Mouse (Mus musculus): Measurements from ENCODE around the gene Tmem132d. TPM values are rescaled to one million over a fixed set of nuclear protein-coding genes. Genes with fewer than 3 reads are reported as not detected.

The Tmem132d gene
- polyA plus RNA-seq, 1 experiment from 2014 or later: not detected

GRCm38 (mm10) chr5:128389665-128390064 is 43.2 kb downstream of the Tmem132d start:
- no peaks in the 10 kb centered on the region for H3K27me3 ChIP-seq (replicated peaks; ENCODE audit: control insufficient read depth, insufficient read depth, low read length)
- H3K4me2 ChIP-seq (replicated peaks; ENCODE audit: low read depth): no peak overlapping the region
- no peaks in the 10 kb centered on the region for H3K36me3 ChIP-seq (ENCODE audit: control insufficient read depth, insufficient read depth)
- no peaks in the 10 kb centered on the region for H3K4me1 ChIP-seq (replicated peaks; ENCODE audit: control insufficient read depth, insufficient read depth, low read length)
- H3K4me3 ChIP-seq (ENCODE audit: low read depth, low read length): no peak overlapping the region
- TF ChIP-seq CTCF (IDR thresholded peaks at IDR 0.05; ENCODE audit: low read depth): 0 out of 2 replicates have a peak, but pooled peaks have one; percentile 3
- WGBS: 41% methylated on average over 4 of the region's 4 CpGs
- H3K9ac ChIP-seq (ENCODE audit: low read depth, low read length): no peak overlapping the region
- no peak for ATAC-seq
- no peak overlapping the region for H3K27ac ChIP-seq (ENCODE audit: low read depth, low read length)
- H3K9me3 ChIP-seq (ENCODE audit: control insufficient read depth): no peaks in the 10 kb centered on the region

- Histone ChIP-seq H3K27ac (ENCODE audit: low read depth, low read length) (no peak overlapping the region), H3K4me2 (replicated peaks; ENCODE audit: low read depth) (no peak overlapping the region), H3K27me3 (replicated peaks; ENCODE audit: control insufficient read depth, insufficient read depth, low read length) (no peaks in the 10 kb centered on the region), H3K4me1 (replicated peaks; ENCODE audit: control insufficient read depth, insufficient read depth, low read length) (no peaks in the 10 kb centered on the region), H3K4me3 (ENCODE audit: low read depth, low read length) (no peak overlapping the region), H3K36me3 (ENCODE audit: control insufficient read depth, insufficient read depth) (no peaks in the 10 kb centered on the region), H3K9ac (ENCODE audit: low read depth, low read length) (no peak overlapping the region), H3K9me3 (ENCODE audit: control insufficient read depth) (no peaks in the 10 kb centered on the region)
- 56% methylated on average over 7 of the region's 7 CpGs for WGBS
- no peak for ATAC-seq
- no peak for TF ChIP-seq CTCF (IDR thresholded peaks at IDR 0.05; ENCODE audit: low read depth)
Measured at GRCm38 (mm10) chr5:128388358-128389141, 44.3 kb downstream of the Tmem132d start.

- Histone ChIP-seq H3K9ac (ENCODE audit: low read depth, low read length) (no peak overlapping the region), H3K27ac (ENCODE audit: low read depth, low read length) (no peak overlapping the region), H3K4me2 (replicated peaks; ENCODE audit: low read depth) (no peak overlapping the region), H3K36me3 (ENCODE audit: control insufficient read depth, insufficient read depth) (no peaks in the 10 kb centered on the region), H3K9me3 (ENCODE audit: control insufficient read depth) (no peaks in the 10 kb centered on the region; the same call in 1 of the 2 replicates), H3K4me1 (replicated peaks; ENCODE audit: control insufficient read depth, insufficient read depth, low read length) (no peaks in the 10 kb centered on the region), H3K27me3 (replicated peaks; ENCODE audit: control insufficient read depth, insufficient read depth, low read length) (no peaks in the 10 kb centered on the region), H3K4me3 (ENCODE audit: low read depth, low read length) (no peak overlapping the region)
- WGBS: 88% methylated on average over 3 of the region's 3 CpGs
- no peak for TF ChIP-seq CTCF (IDR thresholded peaks at IDR 0.05; ENCODE audit: low read depth)
- no peak for ATAC-seq
Measured at GRCm38 (mm10) chr5:128369814-128370213, 63.1 kb downstream of the Tmem132d start.

GRCm38 (mm10) chr5:128369111-128369510 is 63.8 kb downstream of the Tmem132d start:
- no peak overlapping the region for H3K27ac ChIP-seq (ENCODE audit: low read depth, low read length)
- no peaks in the 10 kb centered on the region for H3K36me3 ChIP-seq (ENCODE audit: control insufficient read depth, insufficient read depth)
- no peaks in the 10 kb centered on the region for H3K27me3 ChIP-seq (replicated peaks; ENCODE audit: control insufficient read depth, insufficient read depth, low read length)
- H3K9me3 ChIP-seq (ENCODE audit: control insufficient read depth): no peaks in the 10 kb centered on the region; the same call in 1 of the 2 replicates
- no peak overlapping the region for H3K9ac ChIP-seq (ENCODE audit: low read depth, low read length)
- H3K4me1 ChIP-seq (replicated peaks; ENCODE audit: control insufficient read depth, insufficient read depth, low read length): no peaks in the 10 kb centered on the region
- no peak for TF ChIP-seq CTCF (IDR thresholded peaks at IDR 0.05; ENCODE audit: low read depth)
- no peak overlapping the region for H3K4me3 ChIP-seq (ENCODE audit: low read depth, low read length)
- H3K4me2 ChIP-seq (replicated peaks; ENCODE audit: low read depth): no peak overlapping the region
- ATAC-seq: no peak
- WGBS: 91% methylated on average over 7 of the region's 7 CpGs

GRCm38 (mm10) chr5:128365261-128365985 is 67.5 kb downstream of the Tmem132d start:
- no peak for TF ChIP-seq CTCF (IDR thresholded peaks at IDR 0.05; ENCODE audit: low read depth)
- 93% methylated on average over 3 of the region's 3 CpGs for WGBS
- Histone ChIP-seq H3K36me3 (ENCODE audit: control insufficient read depth, insufficient read depth) (no peaks in the 10 kb centered on the region), H3K9ac (ENCODE audit: low read depth, low read length) (no peak overlapping the region), H3K4me3 (ENCODE audit: low read depth, low read length) (no peak overlapping the region), H3K9me3 (ENCODE audit: control insufficient read depth) (no peaks in the 10 kb centered on the region), H3K27me3 (replicated peaks; ENCODE audit: control insufficient read depth, insufficient read depth, low read length) (no peaks in the 10 kb centered on the region), H3K4me2 (replicated peaks; ENCODE audit: low read depth) (no peak overlapping the region), H3K4me1 (replicated peaks; ENCODE audit: control insufficient read depth, insufficient read depth, low read length) (no peaks in the 10 kb centered on the region), H3K27ac (ENCODE audit: low read depth, low read length) (no peak overlapping the region)
- no peak for ATAC-seq

GRCm38 (mm10) chr5:128360946-128361675 is 71.8 kb downstream of the Tmem132d start:
- TF ChIP-seq CTCF (IDR thresholded peaks at IDR 0.05; ENCODE audit: low read depth): no peak
- H3K4me3 ChIP-seq (ENCODE audit: low read depth, low read length): no peak overlapping the region
- H3K27ac ChIP-seq (ENCODE audit: low read depth, low read length): no peak overlapping the region
- no peaks in the 10 kb centered on the region for H3K9me3 ChIP-seq (ENCODE audit: control insufficient read depth)
- no peaks in the 10 kb centered on the region for H3K4me1 ChIP-seq (replicated peaks; ENCODE audit: control insufficient read depth, insufficient read depth, low read length)
- no peak overlapping the region for H3K4me2 ChIP-seq (replicated peaks; ENCODE audit: low read depth)
- no peak for ATAC-seq
- WGBS: 67% methylated on average over 23 of the region's 23 CpGs
- no peak overlapping the region for H3K9ac ChIP-seq (ENCODE audit: low read depth, low read length)
- no peaks in the 10 kb centered on the region for H3K36me3 ChIP-seq (ENCODE audit: control insufficient read depth, insufficient read depth)
- no peaks in the 10 kb centered on the region for H3K27me3 ChIP-seq (replicated peaks; ENCODE audit: control insufficient read depth, insufficient read depth, low read length)

All from intestine, postnatal 0 days (tissue).